Mouse (Mus musculus): ENCODE measurements around the gene Nova1. TPM values are rescaled to one million over a fixed set of nuclear protein-coding genes. Genes with fewer than 3 reads are reported as not detected.

Gene Nova1
- polyA plus RNA-seq (2015; fragmentation: Nextera tagmentation; extraction: Ambion mirVana) = 94.2 and 98.2 TPM in 2 replicates

GRCm38 (mm10) chr12:46818856-46819347 is at the start of gene Nova1:
Gene Nova1, minus strand, starts transcription at chr12:46818929.
- Histone ChIP-seq H3K4me2 (peak within 1 kb of the TSS; percentile 64), H3K36me3 (no peaks in the 10 kb centered on the region), H3K9ac (peak within 1 kb of the TSS; percentile 98), H3K4me1 (replicated peaks) (no peaks in the 10 kb centered on the region; the same call in 1 of the 2 replicates), H3K27me3 (no peaks in the 10 kb centered on the region), H3K4me3 (peak within 1 kb of the TSS; percentile 81), H3K27ac (replicated peaks) (peak within 1 kb of the TSS; percentile 100), H3K9me3 (no peaks in the 10 kb centered on the region)
- WGBS = under 1% methylated on average over 35 of the region's 68 CpGs
- ATAC-seq (ENCODE audit: low read depth) = peak; percentile 90

GRCm38 (mm10) chr12:46819348-46820022 is 756 bp upstream of the Nova1 start:
- no peaks in the 10 kb centered on the region for H3K9me3 ChIP-seq
- peak overlapping the region; percentile 98 for H3K9ac ChIP-seq
- peak overlapping the region; percentile 64 for H3K4me2 ChIP-seq
- peak overlapping the region; percentile 100 for H3K27ac ChIP-seq (replicated peaks)
- no peaks in the 10 kb centered on the region for H3K36me3 ChIP-seq
- H3K4me1 ChIP-seq (replicated peaks) = no peaks in the 10 kb centered on the region; the same call in 1 of the 2 replicates
- peak overlapping the region; percentile 81 for H3K4me3 ChIP-seq
- no peaks in the 10 kb centered on the region for H3K27me3 ChIP-seq
- 1% methylated on average over 53 of the region's 57 CpGs for WGBS
- ATAC-seq (ENCODE audit: low read depth) = peak; percentile 95

- H3K27me3 ChIP-seq = no peaks in the 10 kb centered on the region
- no peaks in the 10 kb centered on the region for H3K9me3 ChIP-seq
- WGBS = under 1% methylated on average over 56 of the region's 61 CpGs
- peak overlapping the region; percentile 81 for H3K4me3 ChIP-seq
- no peaks in the 10 kb centered on the region; the same call in 1 of the 2 replicates for H3K4me1 ChIP-seq (replicated peaks)
- no peaks in the 10 kb centered on the region for H3K36me3 ChIP-seq
- peak overlapping the region; percentile 100 for H3K27ac ChIP-seq (replicated peaks)
- H3K9ac ChIP-seq = peak overlapping the region; percentile 98
- peak overlapping the region; percentile 64 for H3K4me2 ChIP-seq
- ATAC-seq (ENCODE audit: low read depth) = peak; percentile 68
Measured at GRCm38 (mm10) chr12:46818021-46818855, 491 bp downstream of the Nova1 start.

- Histone ChIP-seq H3K27ac (replicated peaks) (peak overlapping the region; percentile 100), H3K9me3 (no peaks in the 10 kb centered on the region), H3K9ac (peak overlapping the region; percentile 98), H3K27me3 (no peaks in the 10 kb centered on the region), H3K4me3 (peak overlapping the region; percentile 81), H3K4me1 (replicated peaks) (no peaks in the 10 kb centered on the region; the same call in 1 of the 2 replicates), H3K4me2 (peak overlapping the region; percentile 64), H3K36me3 (no peaks in the 10 kb centered on the region)
- WGBS = 3% methylated on average over 14 of the region's 14 CpGs
- ATAC-seq (ENCODE audit: low read depth) = no peak
Measured at GRCm38 (mm10) chr12:46817211-46817803, 1.4 kb downstream of the Nova1 start.

GRCm38 (mm10) chr12:46816291-46816690 is 2.4 kb downstream of the Nova1 start:
- H3K4me2 ChIP-seq = peak overlapping the region; percentile 64
- 26% methylated on average over 3 of the region's 3 CpGs for WGBS
- H3K9ac ChIP-seq = peak overlapping the region; percentile 98
- H3K4me1 ChIP-seq (replicated peaks) = no peaks in the 10 kb centered on the region; the same call in 1 of the 2 replicates
- no peak for ATAC-seq (ENCODE audit: low read depth)
- H3K36me3 ChIP-seq = no peaks in the 10 kb centered on the region
- H3K4me3 ChIP-seq = peak overlapping the region; percentile 81
- H3K27me3 ChIP-seq = no peaks in the 10 kb centered on the region
- H3K9me3 ChIP-seq = no peaks in the 10 kb centered on the region
- H3K27ac ChIP-seq (replicated peaks) = peak overlapping the region; percentile 100

- H3K4me3 ChIP-seq = peak overlapping the region; percentile 81
- H3K9ac ChIP-seq = peak overlapping the region; percentile 98
- no peaks in the 10 kb centered on the region for H3K9me3 ChIP-seq
- WGBS = 37% methylated on average over 5 of the region's 5 CpGs
- no peaks in the 10 kb centered on the region for H3K27me3 ChIP-seq
- H3K4me1 ChIP-seq (replicated peaks) = no peaks in the 10 kb centered on the region; the same call in 1 of the 2 replicates
- H3K27ac ChIP-seq (replicated peaks) = peak overlapping the region; percentile 100
- ATAC-seq (ENCODE audit: low read depth) = no peak
- no peaks in the 10 kb centered on the region for H3K36me3 ChIP-seq
- peak overlapping the region; percentile 64 for H3K4me2 ChIP-seq
Measured at GRCm38 (mm10) chr12:46815697-46816096, 3.0 kb downstream of the Nova1 start.

- H3K4me1 ChIP-seq (replicated peaks) = no peaks in the 10 kb centered on the region; the same call in 1 of the 2 replicates
- peak overlapping the region; percentile 100 for H3K27ac ChIP-seq (replicated peaks)
- no peaks in the 10 kb centered on the region for H3K36me3 ChIP-seq
- H3K9me3 ChIP-seq = no peaks in the 10 kb centered on the region
- H3K27me3 ChIP-seq = no peaks in the 10 kb centered on the region
- 71% methylated on average over 4 of the region's 4 CpGs for WGBS
- ATAC-seq (ENCODE audit: low read depth) = no peak
- H3K9ac ChIP-seq = peak overlapping the region; percentile 98
- H3K4me2 ChIP-seq = peak overlapping the region; percentile 64
- H3K4me3 ChIP-seq = peak overlapping the region; percentile 81
Measured at GRCm38 (mm10) chr12:46814820-46815219, 3.9 kb downstream of the Nova1 start.

GRCm38 (mm10) chr12:46801311-46801710 is 17.4 kb downstream of the Nova1 start:
- ATAC-seq (ENCODE audit: low read depth) = no peak
- Histone ChIP-seq H3K4me2 (no peak overlapping the region), H3K9ac (no peak overlapping the region), H3K4me1 (replicated peaks) (0 out of 2 replicates have a peak, but pooled peaks cover 3% of the 10 kb centered on the region), H3K9me3 (no peaks in the 10 kb centered on the region), H3K36me3 (0 out of 2 replicates have a peak, but pooled peaks cover 5% of the 10 kb centered on the region), H3K27me3 (no peaks in the 10 kb centered on the region), H3K4me3 (no peak overlapping the region), H3K27ac (replicated peaks) (no peak overlapping the region)
- WGBS = 79% methylated on average over 1 of the region's 1 CpGs

GRCm38 (mm10) chr12:46782301-46783280 is 36.1 kb downstream of the Nova1 start:
- H3K9me3 ChIP-seq = no peaks in the 10 kb centered on the region
- H3K4me3 ChIP-seq = no peak overlapping the region
- 0 out of 2 replicates have a peak, but pooled peaks cover 3% of the 10 kb centered on the region for H3K4me1 ChIP-seq (replicated peaks)
- no peaks in the 10 kb centered on the region for H3K27me3 ChIP-seq
- ATAC-seq (ENCODE audit: low read depth) = no peak
- WGBS = 61% methylated on average over 8 of the region's 8 CpGs
- no peak overlapping the region for H3K27ac ChIP-seq (replicated peaks)
- no peak overlapping the region for H3K4me2 ChIP-seq
- no peak overlapping the region for H3K9ac ChIP-seq
- no peaks in the 10 kb centered on the region for H3K36me3 ChIP-seq

- ATAC-seq (ENCODE audit: low read depth) = no peak
Measured at GRCm38 (mm10) chr12:46781481-46781880, 37.2 kb downstream of the Nova1 start.

GRCm38 (mm10) chr12:46780983-46781382 is 37.7 kb downstream of the Nova1 start:
- H3K9ac ChIP-seq = no peak overlapping the region
- WGBS = 80% methylated on average over 2 of the region's 2 CpGs

More at GRCm38 (mm10) chr12:46781481-46781880, 37.2 kb downstream of the Nova1 start:
- H3K27me3 ChIP-seq = no peaks in the 10 kb centered on the region
- no peak overlapping the region for H3K4me3 ChIP-seq
- H3K9me3 ChIP-seq = no peaks in the 10 kb centered on the region
- no peak overlapping the region for H3K27ac ChIP-seq (replicated peaks)
- H3K9ac ChIP-seq = no peak overlapping the region
- H3K4me2 ChIP-seq = no peak overlapping the region
- no peaks in the 10 kb centered on the region for H3K36me3 ChIP-seq
- 0 out of 2 replicates have a peak, but pooled peaks cover 3% of the 10 kb centered on the region for H3K4me1 ChIP-seq (replicated peaks)

More at GRCm38 (mm10) chr12:46780983-46781382, 37.7 kb downstream of the Nova1 start:
- Histone ChIP-seq H3K4me3 (no peak overlapping the region), H3K27ac (replicated peaks) (no peak overlapping the region), H3K36me3 (no peaks in the 10 kb centered on the region), H3K27me3 (no peaks in the 10 kb centered on the region), H3K4me2 (no peak overlapping the region), H3K9me3 (no peaks in the 10 kb centered on the region), H3K4me1 (replicated peaks) (0 out of 2 replicates have a peak, but pooled peaks cover 3% of the 10 kb centered on the region)
- no peak for ATAC-seq (ENCODE audit: low read depth)
